Mouse (Mus musculus): ENCODE results near the gene 2610318N02Rik. TPM values are rescaled to one million over a fixed set of nuclear protein-coding genes. Genes with fewer than 3 reads are reported as not detected.
A peak's percentile ranks its signal among the peaks of the same experiment; 100 is the strongest.

2610318N02Rik gene
- polyA plus RNA-seq, 1 experiment: 5.0 TPM

- Histone ChIP-seq H3K36me3 (ENCODE audit: control insufficient read depth) (peaks cover 39% of the 10 kb centered on the region), H3K9me3 (ENCODE audit: control insufficient read depth, low read length) (no peaks in the 10 kb centered on the region), H3K4me1 (ENCODE audit: control insufficient read depth) (peaks cover 28% of the 10 kb centered on the region), H3K27me3 (ENCODE audit: control insufficient read depth) (no peaks in the 10 kb centered on the region), H3K4me3 (replicated peaks) (no peak overlapping the region)
- TF ChIP-seq GATA1 (IDR thresholded peaks at IDR 0.05; ENCODE audit: low read length) (no peak), TAL1 (IDR thresholded peaks at IDR 0.05; ENCODE audit: low read length) (no peak)
Measured at GRCm38 (mm10) chr16:17121569-17121968, 3.4 kb downstream of the 2610318N02Rik start.

- H3K4me1 ChIP-seq (ENCODE audit: control insufficient read depth): no peaks in the 10 kb centered on the region
- H3K27me3 ChIP-seq (ENCODE audit: control insufficient read depth): no peaks in the 10 kb centered on the region
- H3K36me3 ChIP-seq (ENCODE audit: control insufficient read depth): peaks cover 52% of the 10 kb centered on the region
- no peaks in the 10 kb centered on the region for H3K9me3 ChIP-seq (ENCODE audit: control insufficient read depth, low read length)
- TF ChIP-seq TAL1 (IDR thresholded peaks at IDR 0.05; ENCODE audit: low read length) (no peak), GATA1 (IDR thresholded peaks at IDR 0.05; ENCODE audit: low read length) (no peak)
- H3K4me3 ChIP-seq (replicated peaks): no peak overlapping the region
Measured at GRCm38 (mm10) chr16:17117309-17117799, 7.6 kb downstream of the 2610318N02Rik start.

- H3K36me3 ChIP-seq (ENCODE audit: control insufficient read depth): peaks cover 50% of the 10 kb centered on the region
Measured at GRCm38 (mm10) chr16:17110771-17111743, 13.9 kb downstream of the 2610318N02Rik start, which contains the start of gene Ppil2. Gene Ppil2 (minus strand): TSS chr16:17111257.

GRCm38 (mm10) chr16:17104600-17104999 is 20.4 kb downstream of the 2610318N02Rik start:
- Histone ChIP-seq H3K4me1 (ENCODE audit: control insufficient read depth) (peaks cover 6% of the 10 kb centered on the region), H3K36me3 (ENCODE audit: control insufficient read depth) (peaks cover 94% of the 10 kb centered on the region), H3K4me3 (replicated peaks) (no peak overlapping the region), H3K27me3 (ENCODE audit: control insufficient read depth) (no peaks in the 10 kb centered on the region), H3K9me3 (ENCODE audit: control insufficient read depth, low read length) (no peaks in the 10 kb centered on the region)
- TF ChIP-seq TAL1 (IDR thresholded peaks at IDR 0.05; ENCODE audit: low read length) (no peak), GATA1 (IDR thresholded peaks at IDR 0.05; ENCODE audit: low read length) (no peak)

More at GRCm38 (mm10) chr16:17110771-17111743, 13.9 kb downstream of the 2610318N02Rik start, which contains the start of gene Ppil2:
- no peaks in the 10 kb centered on the region for H3K9me3 ChIP-seq (ENCODE audit: control insufficient read depth, low read length)
- TF ChIP-seq TAL1 (IDR thresholded peaks at IDR 0.05; ENCODE audit: low read length) (no peak), GATA1 (IDR thresholded peaks at IDR 0.05; ENCODE audit: low read length) (no peak)
- H3K27me3 ChIP-seq (ENCODE audit: control insufficient read depth): no peaks in the 10 kb centered on the region
- peaks cover 22% of the 10 kb centered on the region for H3K4me1 ChIP-seq (ENCODE audit: control insufficient read depth)
- H3K4me3 ChIP-seq (replicated peaks): peak within 1 kb of the TSS; percentile 87

DNA sequence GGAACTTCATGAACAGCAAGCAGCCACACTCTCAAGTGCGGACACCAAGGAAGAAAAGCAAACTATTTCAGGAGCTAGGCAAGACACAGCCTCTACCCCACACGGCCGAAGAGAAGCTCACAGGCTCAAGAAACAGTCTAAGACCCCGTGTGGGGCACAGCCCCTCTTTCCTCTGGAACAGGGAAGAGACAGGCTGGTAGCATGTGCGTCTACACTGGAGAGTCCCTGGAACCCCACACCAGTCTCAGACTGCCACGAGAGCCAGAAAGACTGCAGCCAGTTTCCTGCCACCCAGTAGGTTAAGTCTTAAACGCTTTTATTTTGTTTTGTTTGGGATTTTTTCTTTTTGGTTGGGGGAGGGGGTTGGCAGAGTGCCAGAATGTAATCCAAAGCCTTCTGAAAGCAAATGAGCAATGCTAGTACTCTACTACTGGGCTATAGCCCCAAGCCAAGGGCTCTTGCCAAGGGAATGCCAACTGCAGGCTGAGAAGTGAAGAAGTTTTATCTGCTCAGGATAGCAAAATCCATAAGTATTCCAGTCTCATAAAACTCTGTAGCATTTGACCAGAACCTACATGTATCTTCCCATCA is 22.2 kb downstream of the 2610318N02Rik start:
- TF ChIP-seq GATA1 (IDR thresholded peaks at IDR 0.05; ENCODE audit: low read length): no peak
- TF ChIP-seq TAL1 (IDR thresholded peaks at IDR 0.05; ENCODE audit: low read length): no peak
- H3K4me1 ChIP-seq (ENCODE audit: control insufficient read depth): peaks cover 3% of the 10 kb centered on the region; the same call in 1 of the 2 replicates
- H3K4me3 ChIP-seq (replicated peaks): no peak overlapping the region
- H3K27me3 ChIP-seq (ENCODE audit: control insufficient read depth): no peaks in the 10 kb centered on the region
- no peaks in the 10 kb centered on the region for H3K9me3 ChIP-seq (ENCODE audit: control insufficient read depth, low read length)
- peaks cover 94% of the 10 kb centered on the region for H3K36me3 ChIP-seq (ENCODE audit: control insufficient read depth)

DNA sequence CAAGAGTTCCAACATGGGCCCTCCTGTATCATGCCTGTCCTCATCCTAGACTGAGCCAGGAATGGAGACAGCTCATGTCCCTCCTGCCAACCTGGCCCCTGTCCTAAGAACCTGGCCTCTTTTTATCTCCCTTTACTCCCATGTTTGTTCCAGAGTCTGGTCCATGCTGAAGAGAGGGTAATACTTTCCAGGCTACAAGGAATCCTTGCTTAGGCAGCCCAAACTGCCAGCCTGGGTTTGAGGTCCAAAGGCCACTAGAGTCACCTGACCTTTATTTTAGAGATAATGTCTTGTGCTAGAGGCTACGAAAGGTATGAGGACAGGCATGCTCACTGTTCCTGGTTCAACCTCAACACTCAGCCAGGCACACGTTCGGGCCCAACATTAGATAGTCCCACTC is 28.0 kb downstream of the 2610318N02Rik start:
- no peaks in the 10 kb centered on the region for H3K9me3 ChIP-seq (ENCODE audit: control insufficient read depth, low read length)
- H3K4me3 ChIP-seq (replicated peaks): no peak overlapping the region
- peaks cover 97% of the 10 kb centered on the region for H3K36me3 ChIP-seq (ENCODE audit: control insufficient read depth)
- no peaks in the 10 kb centered on the region for H3K27me3 ChIP-seq (ENCODE audit: control insufficient read depth)
- H3K4me1 ChIP-seq (ENCODE audit: control insufficient read depth): no peaks in the 10 kb centered on the region
- TF ChIP-seq GATA1 (IDR thresholded peaks at IDR 0.05; ENCODE audit: low read length) (no peak), TAL1 (IDR thresholded peaks at IDR 0.05; ENCODE audit: low read length) (no peak)

DNA sequence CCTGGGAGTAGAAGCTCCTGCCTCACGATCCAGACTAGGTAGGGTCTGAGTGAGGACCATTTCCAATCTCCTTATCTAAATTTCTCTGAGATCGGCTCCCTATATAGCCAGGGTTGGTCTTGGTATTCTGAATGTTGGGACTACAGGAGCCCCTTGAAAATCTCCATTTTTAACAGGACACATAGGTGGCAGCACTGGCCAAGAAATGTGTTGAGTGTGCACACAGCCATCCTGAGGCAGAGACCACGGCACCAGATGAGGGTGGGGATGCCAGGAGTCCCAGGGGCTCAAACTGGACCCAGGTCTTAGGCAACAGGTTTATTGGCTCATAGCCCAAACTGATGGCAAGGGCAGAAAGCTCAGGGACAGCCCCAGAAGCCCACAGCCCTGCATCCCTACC is 36.6 kb downstream of the 2610318N02Rik start:
- Histone ChIP-seq H3K27me3 (ENCODE audit: control insufficient read depth) (no peaks in the 10 kb centered on the region), H3K9me3 (ENCODE audit: control insufficient read depth, low read length) (no peaks in the 10 kb centered on the region), H3K36me3 (ENCODE audit: control insufficient read depth) (peaks cover 96% of the 10 kb centered on the region), H3K4me1 (ENCODE audit: control insufficient read depth) (no peaks in the 10 kb centered on the region), H3K4me3 (replicated peaks) (no peak overlapping the region)
- TF ChIP-seq TAL1 (IDR thresholded peaks at IDR 0.05; ENCODE audit: low read length) (no peak), GATA1 (IDR thresholded peaks at IDR 0.05; ENCODE audit: low read length) (no peak)

- H3K9me3 ChIP-seq (ENCODE audit: control insufficient read depth, low read length): no peaks in the 10 kb centered on the region
- H3K4me3 ChIP-seq (replicated peaks): no peak overlapping the region
- no peaks in the 10 kb centered on the region for H3K27me3 ChIP-seq (ENCODE audit: control insufficient read depth)
- TF ChIP-seq TAL1 (IDR thresholded peaks at IDR 0.05; ENCODE audit: low read length) (no peak), GATA1 (IDR thresholded peaks at IDR 0.05; ENCODE audit: low read length) (no peak)
- H3K4me1 ChIP-seq (ENCODE audit: control insufficient read depth): no peaks in the 10 kb centered on the region
- peaks cover 86% of the 10 kb centered on the region for H3K36me3 ChIP-seq (ENCODE audit: control insufficient read depth)
Measured at GRCm38 (mm10) chr16:17086669-17087193, 38.2 kb downstream of the 2610318N02Rik start.

DNA sequence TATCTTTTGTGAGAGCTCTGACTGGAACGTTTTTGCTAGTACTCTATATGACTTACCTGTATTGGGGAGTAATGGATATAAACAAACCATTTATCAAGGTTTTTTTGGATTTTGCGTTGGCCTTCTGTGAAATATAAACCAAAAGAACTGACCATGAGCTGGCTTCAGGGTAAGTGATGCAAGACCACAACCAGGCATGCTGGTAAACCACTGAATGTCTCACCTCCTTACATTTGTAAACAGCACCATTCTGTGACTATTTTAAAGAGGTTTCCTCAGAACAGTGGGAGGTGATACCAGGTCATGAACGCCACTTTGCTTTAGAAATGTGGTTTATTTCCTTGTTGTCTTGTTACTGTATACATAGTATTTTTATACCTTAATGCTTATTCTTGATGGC is 38.7 kb downstream of the 2610318N02Rik start:
- Histone ChIP-seq H3K36me3 (ENCODE audit: control insufficient read depth) (peaks cover 81% of the 10 kb centered on the region), H3K27me3 (ENCODE audit: control insufficient read depth) (no peaks in the 10 kb centered on the region)
- TF ChIP-seq TAL1 (IDR thresholded peaks at IDR 0.05; ENCODE audit: low read length) (no peak), GATA1 (IDR thresholded peaks at IDR 0.05; ENCODE audit: low read length) (no peak)

More for the DNA sequence above, 38.7 kb downstream of the 2610318N02Rik start:
- Histone ChIP-seq H3K4me1 (ENCODE audit: control insufficient read depth) (no peaks in the 10 kb centered on the region), H3K9me3 (ENCODE audit: control insufficient read depth, low read length) (no peaks in the 10 kb centered on the region), H3K4me3 (replicated peaks) (no peak overlapping the region)
